Mouse (Mus musculus) ZHBTc4 (cell line): ENCODE measurements at regions not wholly inside any gene's neighbourhood (a gene's known extent, or its start where the extent isn't known, plus 50 kb on each side); places are given as distances from the start of the nearest gene placed in this dataset.
A peak's percentile ranks its signal among the peaks of the same experiment; 100 is the strongest.

Source experiments
- DNase-seq: peaks from one replicate; pipeline ENCODE4 v3.0.0-alpha.2; 2011; ENCODE audit warnings: low read depth, low spot score

DNA sequence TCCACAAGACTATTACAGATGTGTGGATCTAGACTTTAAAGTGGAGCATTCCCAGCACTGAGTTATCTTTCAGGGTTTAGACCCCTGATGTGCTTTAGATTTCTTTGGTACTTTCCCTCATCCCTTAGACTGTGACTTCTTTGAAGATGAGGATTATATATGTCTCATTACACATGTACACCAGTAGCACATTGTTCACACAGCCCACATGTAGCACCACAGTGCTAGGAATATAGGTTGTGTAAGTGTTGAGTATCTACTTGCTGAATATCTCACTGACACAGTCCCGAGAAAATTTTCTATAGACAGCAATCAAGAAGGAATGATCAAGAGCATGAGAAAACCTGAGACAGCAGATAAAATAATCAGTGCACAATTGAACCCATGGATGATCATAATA is 243.4 kb upstream of the Brinp1 start:
- no peak for DNase-seq

DNA sequence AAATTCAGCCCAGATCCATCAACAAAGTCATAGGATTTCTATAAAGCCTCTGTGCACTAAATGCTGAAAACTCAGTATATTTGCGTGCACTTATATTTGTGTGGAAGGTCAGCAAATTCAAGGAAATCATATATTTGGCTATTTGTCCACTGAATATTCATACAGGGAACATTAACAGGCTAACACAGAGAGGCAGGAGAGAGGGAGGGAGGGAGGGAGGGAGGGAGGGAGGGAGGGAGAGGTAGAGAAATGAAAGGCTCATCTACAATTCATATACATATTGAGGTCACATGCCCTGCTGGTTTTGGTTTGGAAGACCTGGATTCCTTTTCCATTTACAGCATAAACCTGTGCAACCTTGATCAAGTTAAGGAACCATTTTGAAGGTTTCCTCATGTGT is 241.9 kb upstream of the Brinp1 start:
- DNase-seq: no peak

DNA sequence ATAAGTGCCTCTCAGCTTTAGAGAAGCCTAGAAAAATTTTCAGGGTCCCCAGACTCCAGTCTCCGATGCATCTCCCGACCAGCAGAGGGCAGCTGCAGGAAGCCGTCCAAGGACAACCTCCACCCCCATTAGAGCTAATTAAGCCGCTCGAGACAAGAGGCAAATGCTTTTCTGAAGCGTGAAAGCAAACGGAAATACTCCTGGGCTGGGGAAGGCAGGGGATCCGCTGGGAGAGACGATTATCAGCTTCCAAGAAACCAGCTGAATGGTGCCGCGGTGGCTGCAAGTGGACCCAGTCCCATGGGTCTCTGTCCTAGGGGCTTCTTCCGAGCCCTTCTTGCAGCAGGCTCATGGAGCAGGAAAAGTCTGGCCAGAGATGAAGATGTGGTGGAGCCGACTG is 241.4 kb upstream of the Brinp1 start:
- peak; percentile 68 for DNase-seq
